Mouse (Mus musculus): ENCODE data around the gene Ubash3b.

The Ubash3b gene

DNA sequence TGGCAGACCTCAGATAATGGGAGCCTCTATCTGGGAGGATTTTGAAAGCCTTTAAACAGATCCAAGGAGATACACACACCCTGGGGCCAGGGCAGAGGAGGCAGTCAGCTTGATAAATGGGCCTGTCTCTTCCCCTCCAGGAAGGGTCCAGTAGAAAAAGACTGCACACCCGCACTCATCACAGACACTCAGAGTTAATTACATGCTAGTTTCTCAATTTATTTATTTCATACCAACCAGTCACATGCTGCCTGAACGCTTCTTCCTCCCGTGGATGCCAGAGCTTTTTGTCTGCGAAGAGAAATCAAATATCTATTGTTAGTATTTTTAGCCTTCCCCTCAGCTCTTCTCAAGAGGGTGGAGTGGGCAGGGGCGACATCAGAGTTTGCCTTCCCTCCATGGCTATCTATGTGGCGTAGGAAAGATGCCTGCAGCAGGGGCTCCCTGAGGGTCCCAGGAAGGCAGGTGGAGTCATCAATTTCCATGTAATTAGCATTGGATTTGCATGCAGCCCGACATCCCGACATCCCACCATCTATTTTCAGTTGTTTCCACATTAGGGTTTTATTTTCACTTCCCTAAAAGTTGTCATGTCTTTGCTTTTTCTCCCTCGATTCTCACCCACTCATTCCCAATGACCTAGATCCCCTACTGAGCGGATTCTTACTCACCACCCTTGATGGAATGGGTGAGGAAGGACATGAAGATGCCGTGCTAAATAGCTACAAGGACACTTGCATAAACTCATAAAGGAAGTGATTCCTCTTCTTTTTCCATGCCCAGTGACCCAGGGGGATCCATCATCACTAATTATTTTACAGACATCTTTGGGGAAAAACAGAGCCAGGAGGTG lies 110.2 kb downstream of the Ubash3b start:
- no peak for DNase-seq (ENCODE audit: low spot score)

GRCm38 (mm10) chr9:41050331-41051079 lies 111.0 kb downstream of the Ubash3b start:
- no peak for DNase-seq (ENCODE audit: low spot score)

DNA sequence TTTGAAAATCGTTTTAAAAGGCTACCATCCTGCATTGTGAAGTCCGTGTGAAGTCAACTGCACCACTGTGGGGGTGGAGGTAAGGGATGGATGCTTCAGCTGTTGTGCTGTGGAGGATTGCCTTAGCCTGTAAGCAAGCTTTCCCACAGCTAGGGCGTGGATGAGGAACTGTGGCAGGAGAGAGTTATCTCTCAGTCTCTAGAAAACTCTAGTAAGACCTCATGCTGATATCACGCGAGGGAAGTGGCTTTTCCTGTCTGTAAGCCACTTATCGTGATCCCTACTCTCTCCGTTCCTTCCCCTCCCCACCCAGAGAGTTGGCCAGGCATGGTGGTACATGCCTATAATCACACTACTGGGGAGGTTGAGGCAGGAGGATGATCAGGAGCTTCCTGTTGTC lies 112.2 kb downstream of the Ubash3b start:
- no peak for DNase-seq (ENCODE audit: low spot score)

GRCm38 (mm10) chr9:41048820-41049219 lies 112.7 kb downstream of the Ubash3b start:
- no peak for DNase-seq (ENCODE audit: low spot score)

GRCm38 (mm10) chr9:41048216-41048615 lies 113.3 kb downstream of the Ubash3b start:
- no peak for DNase-seq (ENCODE audit: low spot score)

GRCm38 (mm10) chr9:41047654-41048053 lies 113.8 kb downstream of the Ubash3b start:
- DNase-seq (ENCODE audit: low spot score) = no peak

DNA sequence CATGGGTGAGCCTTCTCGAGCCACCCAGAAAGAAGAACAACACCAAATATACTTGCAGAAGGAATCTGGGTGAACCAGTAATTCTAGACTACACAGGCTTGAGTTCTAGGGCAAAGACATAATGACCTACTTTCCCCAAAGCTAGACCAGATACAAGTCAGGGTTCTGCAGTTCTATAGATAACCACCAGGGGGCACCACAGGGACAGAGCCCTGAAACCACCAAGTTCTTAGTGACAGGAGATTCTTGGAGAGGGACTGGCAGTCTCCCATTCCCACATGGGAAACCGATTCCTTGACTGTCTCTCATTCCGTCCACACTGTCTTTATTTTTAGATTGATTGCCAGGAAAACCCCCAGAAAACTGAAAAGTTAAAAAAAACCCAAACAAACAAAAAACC lies 116.9 kb downstream of the Ubash3b start:
- DNase-seq (ENCODE audit: low spot score) = peak; percentile 84

GRCm38 (mm10) chr9:41043641-41044040 lies 117.9 kb downstream of the Ubash3b start:
- DNase-seq (ENCODE audit: low spot score) = no peak

GRCm38 (mm10) chr9:41041404-41041803 lies 120.1 kb downstream of the Ubash3b start:
- no peak for DNase-seq (ENCODE audit: low spot score)

DNA sequence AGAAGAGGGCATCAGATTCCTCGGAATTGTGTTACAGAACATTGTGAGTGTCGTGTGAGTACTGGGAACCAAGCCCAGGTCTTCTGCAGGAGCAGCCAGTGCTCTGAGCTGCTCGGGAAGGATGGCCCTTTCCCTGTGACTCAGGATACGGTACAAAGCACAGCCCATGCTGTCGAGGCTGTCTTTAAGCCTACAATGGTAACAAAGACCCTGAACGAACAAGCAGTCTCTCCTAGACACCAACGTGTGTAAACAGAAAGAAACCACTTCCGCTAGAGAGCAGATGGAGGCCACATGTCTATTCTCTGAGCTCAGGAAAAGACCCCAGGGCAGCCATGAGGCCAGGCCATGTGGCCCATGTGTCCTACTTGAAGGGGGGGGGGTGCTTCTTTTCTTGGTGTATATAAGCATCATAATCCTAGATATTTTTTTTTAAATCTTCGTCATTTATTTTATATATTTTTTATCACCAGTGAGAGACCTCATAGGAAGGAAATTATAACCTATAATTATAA lies 123.3 kb downstream of the Ubash3b start:
- DNase-seq (ENCODE audit: low spot score) = no peak

DNA sequence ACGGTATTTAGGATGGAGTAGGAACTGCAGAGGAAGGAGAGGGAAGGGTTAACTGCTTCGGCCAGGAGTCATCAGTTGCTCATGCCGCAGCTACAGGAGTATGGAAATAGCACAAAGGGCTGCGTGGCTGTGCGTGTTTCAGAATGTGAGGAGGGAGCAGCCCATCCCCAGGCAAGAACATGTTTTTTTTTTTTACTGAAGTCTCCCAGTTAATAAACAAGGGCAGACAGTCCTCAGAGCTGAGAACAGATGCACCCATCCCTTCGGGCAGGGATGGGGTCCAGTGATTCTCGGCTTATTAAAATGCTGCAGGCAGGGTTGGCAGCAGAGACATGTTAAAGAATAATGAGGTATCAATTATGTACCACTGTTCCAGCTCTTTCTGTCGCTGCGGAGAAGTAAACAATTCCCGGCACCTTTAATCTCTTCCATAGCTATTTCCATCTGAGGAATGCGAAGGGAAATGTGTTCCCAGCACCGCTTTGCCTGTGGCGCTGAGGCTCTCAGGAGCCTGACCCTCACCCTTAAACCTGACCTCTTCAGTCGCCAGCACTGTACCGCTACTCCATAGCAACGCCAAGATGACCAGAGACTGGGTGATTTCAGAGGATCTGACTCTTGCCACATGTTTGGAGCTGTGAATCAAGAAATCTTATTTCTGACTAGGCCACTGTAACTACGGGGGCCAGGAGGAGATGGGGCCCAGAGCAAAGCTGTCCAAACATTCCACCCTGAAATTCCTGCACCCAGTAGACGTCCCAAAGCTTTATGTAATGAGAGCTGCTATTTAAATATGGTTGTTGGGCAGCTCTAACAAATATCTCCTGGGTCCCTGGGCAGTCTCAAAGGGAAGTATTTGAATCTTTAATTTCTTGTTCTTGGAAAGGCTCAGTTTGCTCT lies 129.7 kb downstream of the Ubash3b start:
- DNase-seq (ENCODE audit: low spot score) = no peak

- no peak for DNase-seq (ENCODE audit: low spot score)
These were observed 131.7 kb downstream of the Ubash3b start for GRCm38 (mm10) chr9:41029827-41030226.

DNA sequence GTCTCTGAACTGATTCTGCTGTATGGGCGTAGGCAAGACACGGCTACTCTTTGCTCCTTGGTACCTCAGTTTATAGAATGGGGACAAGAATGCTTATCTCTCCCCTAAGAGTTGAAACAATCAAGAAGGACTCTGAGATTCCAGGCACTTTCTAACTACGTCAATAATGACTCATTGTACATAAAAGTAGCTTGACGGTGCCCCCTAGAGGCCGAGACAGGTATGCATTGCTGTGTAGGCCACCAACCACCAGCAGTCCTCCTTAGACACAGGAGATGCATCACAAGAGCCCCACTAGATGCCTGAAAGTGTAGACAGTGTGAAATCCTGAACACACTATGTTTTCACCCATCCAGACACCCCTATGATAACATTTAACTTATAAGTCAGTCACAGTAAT lies 133.0 kb downstream of the Ubash3b start:
- peak; percentile 51 for DNase-seq (ENCODE audit: low spot score)

DNA sequence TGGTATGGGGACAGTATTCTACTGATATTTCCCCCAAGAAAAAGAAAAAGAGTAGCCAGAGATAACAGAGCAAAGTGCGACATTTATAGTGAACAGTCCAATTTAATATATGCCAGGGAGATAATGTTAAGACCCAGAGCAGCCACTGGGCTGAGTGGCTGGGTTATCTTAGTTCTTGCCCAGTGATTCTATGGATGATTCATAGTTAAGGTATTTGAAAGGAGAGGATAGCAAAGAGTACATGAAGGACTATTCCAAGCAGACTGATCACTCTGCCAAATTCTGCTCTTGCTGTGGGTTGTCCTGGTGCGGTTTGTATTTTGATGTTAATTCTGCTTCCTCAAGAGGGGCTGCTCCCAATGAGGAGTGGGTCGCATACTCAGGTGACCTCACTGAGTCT lies 139.8 kb downstream of the Ubash3b start:
- DNase-seq (ENCODE audit: low spot score) = no peak

- no peak for DNase-seq (ENCODE audit: low spot score)
These were observed 141.0 kb downstream of the Ubash3b start for GRCm38 (mm10) chr9:41020486-41020885.

GRCm38 (mm10) chr9:41014512-41014911 lies 147.0 kb downstream of the Ubash3b start:
- DNase-seq (ENCODE audit: low spot score) = no peak

DNA sequence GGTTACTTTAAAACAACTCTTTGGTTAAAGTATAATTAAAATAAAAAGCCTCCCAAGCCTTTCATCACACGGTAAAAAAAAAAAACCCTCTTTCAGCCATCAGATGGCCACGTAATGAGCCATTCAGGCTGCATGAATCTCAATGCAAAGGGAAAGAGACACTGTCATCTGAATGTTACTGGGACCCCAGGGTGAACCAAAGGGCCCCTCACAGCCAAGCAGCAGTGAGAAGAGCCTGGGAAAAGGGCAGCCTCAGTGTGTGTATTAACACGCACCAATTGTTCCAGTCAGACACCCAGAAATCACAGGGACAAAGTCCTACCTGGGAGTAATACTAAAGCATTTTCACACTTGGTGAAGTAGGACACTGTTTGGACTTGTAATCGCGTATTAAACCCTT lies 149.0 kb downstream of the Ubash3b start:
- no peak for DNase-seq (ENCODE audit: low spot score)

DNA sequence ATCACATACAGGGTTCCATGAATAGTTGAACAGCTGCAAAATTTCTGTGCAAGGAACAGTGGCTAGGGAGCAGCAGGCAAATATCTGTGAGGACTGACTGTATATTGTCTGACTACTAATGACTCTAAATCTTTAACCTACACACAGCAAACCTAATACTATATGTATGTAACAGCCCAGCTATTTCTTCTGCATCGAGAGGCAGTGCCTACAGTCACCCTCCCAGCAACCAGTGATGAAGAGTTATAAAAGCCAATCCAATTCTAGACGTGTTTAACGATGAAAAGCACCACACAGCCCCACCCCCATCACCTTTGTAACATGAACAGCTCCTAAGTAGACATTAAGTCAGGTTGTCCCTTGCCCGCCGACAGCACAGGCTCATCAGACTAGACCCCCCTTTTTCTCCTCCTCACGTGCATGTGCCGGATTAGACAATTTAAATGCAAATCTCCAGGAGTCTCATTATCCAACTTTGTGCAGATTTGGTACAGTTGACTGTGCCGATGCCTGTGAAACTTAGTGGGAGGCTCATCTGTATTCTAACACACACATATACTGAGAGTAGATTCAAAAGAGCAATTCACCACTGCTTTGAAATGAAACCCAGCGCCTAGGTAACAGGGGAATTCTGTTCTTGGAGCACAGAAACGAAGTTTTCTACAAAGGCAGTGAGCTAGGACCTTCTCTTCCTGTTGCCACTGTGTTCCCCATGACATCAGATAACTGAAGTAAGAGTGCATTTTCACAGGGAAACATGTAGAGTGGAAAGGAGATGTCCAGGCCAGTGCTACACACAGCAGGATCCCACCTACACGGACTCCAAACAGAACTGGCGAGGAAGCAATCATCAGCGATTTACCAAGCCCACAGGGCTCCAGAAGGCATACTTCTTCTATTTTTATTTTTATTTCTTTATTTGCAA lies 149.7 kb downstream of the Ubash3b start:
- DNase-seq (ENCODE audit: low spot score) = no peak

DNA sequence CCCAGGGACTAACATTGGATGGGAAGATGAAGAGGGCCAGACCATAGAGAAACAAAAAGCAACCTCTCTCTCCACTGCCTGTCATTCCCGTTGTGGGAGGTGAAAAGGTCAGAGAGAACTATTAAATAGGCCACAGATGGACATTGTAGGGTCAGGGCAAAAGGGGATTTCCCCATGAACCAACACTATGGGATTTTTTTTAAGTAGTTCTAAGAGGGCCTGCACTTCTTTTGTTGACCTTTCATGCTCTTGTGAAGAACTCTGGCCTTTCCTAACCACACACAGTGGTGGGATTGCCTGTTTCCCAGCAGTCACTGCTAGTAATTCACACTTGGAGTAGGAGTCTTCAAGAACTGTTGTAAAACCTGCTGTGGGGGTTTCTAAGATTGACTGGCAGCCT lies 153.7 kb downstream of the Ubash3b start:
- no peak for DNase-seq (ENCODE audit: low spot score)

DNA sequence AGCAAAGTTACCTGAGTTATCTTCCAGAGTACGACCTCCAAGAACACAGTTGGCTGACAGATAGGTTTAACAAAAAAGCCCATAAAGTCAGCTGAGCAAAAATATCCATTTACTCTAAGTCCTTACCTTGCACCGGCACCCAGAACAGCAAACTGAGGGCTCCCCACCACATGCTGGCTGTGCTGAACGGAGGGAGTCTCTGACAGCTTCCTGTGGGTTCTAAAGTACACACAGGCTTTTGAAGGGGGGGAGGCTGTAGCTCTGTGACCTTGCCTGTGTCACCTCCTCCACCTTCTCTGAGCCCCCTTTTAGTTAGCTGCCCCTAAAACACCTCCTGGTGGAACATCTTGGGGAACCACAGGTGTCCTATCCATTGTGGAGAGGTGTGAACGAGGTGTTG lies 157.1 kb downstream of the Ubash3b start, which contains the start of gene Crtam:
Gene Crtam, minus strand, starts transcription at position 214 of the 400 bp plus-strand sequence.
- DNase-seq (ENCODE audit: low spot score) = no peak
